Mouse (Mus musculus) cerebellum, adult (tissue): ENCODE data around the gene Rtl10.
A peak's percentile ranks its signal among the peaks of the same experiment; 100 is the strongest.

Experiments
- ATAC-seq: cut with Nextera tagmentation; 2 replicates; pipeline ENCODE4 v1.9.2; 2017; ENCODE audit warnings: mild to moderate bottlenecking, moderate library complexity, mixed read lengths; ENCODE audit not compliant: insufficient number of reproducible peaks, low FRiP score, low TSS enrichment

Gene Rtl10

GRCm38 (mm10) chr16:18498558-18498990 is at the start of gene Rtl10, which contains the start of gene Gnb1l:
TSS of gene Rtl10 (plus strand) at chr16:18498901.
TSS of gene Gnb1l (plus strand) at chr16:18498713.
- peak; percentile 95 for ATAC-seq

- no peak for ATAC-seq
These were observed 49.7 kb upstream of the Rtl10 start for GRCm38 (mm10) chr16:18449005-18449404.

- no peak for ATAC-seq
These were observed 47.1 kb upstream of the Rtl10 start for GRCm38 (mm10) chr16:18451486-18452181.

- ATAC-seq = no peak
These were observed 46.3 kb upstream of the Rtl10 start for GRCm38 (mm10) chr16:18452361-18452862.

GRCm38 (mm10) chr16:18453846-18454245 is 44.9 kb upstream of the Rtl10 start:
- ATAC-seq = no peak

GRCm38 (mm10) chr16:18455407-18455806 is 43.3 kb upstream of the Rtl10 start:
- ATAC-seq = no peak

- ATAC-seq = no peak
These were observed 40.0 kb upstream of the Rtl10 start for GRCm38 (mm10) chr16:18458661-18459060.

- no peak for ATAC-seq
These were observed 39.3 kb upstream of the Rtl10 start for GRCm38 (mm10) chr16:18459335-18459954.

- no peak for ATAC-seq
These were observed 38.7 kb upstream of the Rtl10 start for GRCm38 (mm10) chr16:18459955-18460370.

GRCm38 (mm10) chr16:18460826-18461225 is 37.9 kb upstream of the Rtl10 start:
- ATAC-seq = no peak

GRCm38 (mm10) chr16:18462031-18462430 is 36.7 kb upstream of the Rtl10 start:
- no peak for ATAC-seq

GRCm38 (mm10) chr16:18462598-18462997 is 36.1 kb upstream of the Rtl10 start:
- no peak for ATAC-seq

GRCm38 (mm10) chr16:18464271-18464670 is 34.4 kb upstream of the Rtl10 start:
- ATAC-seq = no peak

- no peak for ATAC-seq
These were observed 27.9 kb upstream of the Rtl10 start for GRCm38 (mm10) chr16:18470829-18471228.

- no peak for ATAC-seq
These were observed 27.2 kb upstream of the Rtl10 start for GRCm38 (mm10) chr16:18471381-18471955.

- ATAC-seq = no peak
These were observed 26.7 kb upstream of the Rtl10 start for GRCm38 (mm10) chr16:18471976-18472375.

- ATAC-seq = no peak
These were observed 26.3 kb upstream of the Rtl10 start for GRCm38 (mm10) chr16:18472416-18472815.

GRCm38 (mm10) chr16:18472976-18473375 is 25.7 kb upstream of the Rtl10 start:
- ATAC-seq = no peak

GRCm38 (mm10) chr16:18474021-18474420 is 24.7 kb upstream of the Rtl10 start:
- ATAC-seq = no peak

GRCm38 (mm10) chr16:18477996-18478395 is 20.7 kb upstream of the Rtl10 start:
- ATAC-seq = no peak

- ATAC-seq = no peak
These were observed 19.0 kb upstream of the Rtl10 start for GRCm38 (mm10) chr16:18479667-18480066.
